Mouse (Mus musculus): ENCODE measurements around the gene Glmp.
"Not testable (repeated sequence)": the region's sequence is repeated elsewhere in the genome, so short reads cannot be mapped to it uniquely, and the experiment has no call there.

Glmp gene

GRCm38 (mm10) chr3:88324951-88325405, at the start of gene Glmp:
Gene Glmp, plus strand, starts transcription at chr3:88325023.
- DNase-seq (ENCODE audit: inconsistent ontology term) = peak; percentile 54

GRCm38 (mm10) chr3:88276121-88276520, 48.7 kb upstream of the Glmp start:
- DNase-seq (ENCODE audit: inconsistent ontology term) = no peak

- peak; percentile 8 for DNase-seq (ENCODE audit: inconsistent ontology term)
Measured at GRCm38 (mm10) chr3:88276529-88277143, 48.2 kb upstream of the Glmp start.

GRCm38 (mm10) chr3:88280035-88280434, 44.8 kb upstream of the Glmp start:
- no peak for DNase-seq (ENCODE audit: inconsistent ontology term)

GRCm38 (mm10) chr3:88281141-88281916, 43.5 kb upstream of the Glmp start:
- DNase-seq (ENCODE audit: inconsistent ontology term) = not testable (repeated sequence)

- not testable (repeated sequence) for DNase-seq (ENCODE audit: inconsistent ontology term)
Measured at GRCm38 (mm10) chr3:88284815-88285564, 39.8 kb upstream of the Glmp start.

GRCm38 (mm10) chr3:88285565-88285895, 39.3 kb upstream of the Glmp start:
- DNase-seq (ENCODE audit: inconsistent ontology term) = not testable (repeated sequence)

- no peak for DNase-seq (ENCODE audit: inconsistent ontology term)
Measured at GRCm38 (mm10) chr3:88287110-88287509, 37.7 kb upstream of the Glmp start, which contains the start of gene Gm38392. Gene Gm38392, minus strand, starts transcription at chr3:88287210.

- not testable (repeated sequence) for DNase-seq (ENCODE audit: inconsistent ontology term)
Measured at GRCm38 (mm10) chr3:88288133-88288713, 36.6 kb upstream of the Glmp start.

- DNase-seq (ENCODE audit: inconsistent ontology term) = no peak
Measured at GRCm38 (mm10) chr3:88291970-88292369, 32.9 kb upstream of the Glmp start.

GRCm38 (mm10) chr3:88295272-88295671, 29.6 kb upstream of the Glmp start:
- DNase-seq (ENCODE audit: inconsistent ontology term) = not testable (repeated sequence)

- DNase-seq (ENCODE audit: inconsistent ontology term) = peak; percentile 55
Measured at GRCm38 (mm10) chr3:88296110-88296560, 28.7 kb upstream of the Glmp start.

- peak; percentile 97 for DNase-seq (ENCODE audit: inconsistent ontology term)
Measured at GRCm38 (mm10) chr3:88296561-88297318, 28.1 kb upstream of the Glmp start, which contains the start of the genes Tsacc and Cct3. Gene Tsacc, minus strand, starts transcription at chr3:88296999. Gene Cct3, plus strand, starts transcription at chr3:88297116.

GRCm38 (mm10) chr3:88297321-88297851, 27.4 kb upstream of the Glmp start:
- peak; percentile 63 for DNase-seq (ENCODE audit: inconsistent ontology term)

- no peak for DNase-seq (ENCODE audit: inconsistent ontology term)
Measured at GRCm38 (mm10) chr3:88299172-88299571, 25.7 kb upstream of the Glmp start.

- DNase-seq (ENCODE audit: inconsistent ontology term) = no peak
Measured at GRCm38 (mm10) chr3:88328956-88329355, 4.1 kb downstream of the Glmp start.

GRCm38 (mm10) chr3:88331282-88331681, 6.5 kb downstream of the Glmp start:
- no peak for DNase-seq (ENCODE audit: inconsistent ontology term)

- DNase-seq (ENCODE audit: inconsistent ontology term) = no peak
Measured at GRCm38 (mm10) chr3:88334029-88334658, 9.3 kb downstream of the Glmp start.

- no peak for DNase-seq (ENCODE audit: inconsistent ontology term)
Measured at GRCm38 (mm10) chr3:88334902-88335435, 10.1 kb downstream of the Glmp start.

All from Muller cell, postnatal 12 days (primary cell).